Mouse (Mus musculus): ENCODE data around the gene Sik1. TPM values are rescaled to one million over a fixed set of nuclear protein-coding genes. Genes with fewer than 3 reads are reported as not detected.

Gene Sik1
- total and polyA plus RNA-seq, 3 experiments, result 17.1 to 56.9 (median 36.7) TPM

DNA sequence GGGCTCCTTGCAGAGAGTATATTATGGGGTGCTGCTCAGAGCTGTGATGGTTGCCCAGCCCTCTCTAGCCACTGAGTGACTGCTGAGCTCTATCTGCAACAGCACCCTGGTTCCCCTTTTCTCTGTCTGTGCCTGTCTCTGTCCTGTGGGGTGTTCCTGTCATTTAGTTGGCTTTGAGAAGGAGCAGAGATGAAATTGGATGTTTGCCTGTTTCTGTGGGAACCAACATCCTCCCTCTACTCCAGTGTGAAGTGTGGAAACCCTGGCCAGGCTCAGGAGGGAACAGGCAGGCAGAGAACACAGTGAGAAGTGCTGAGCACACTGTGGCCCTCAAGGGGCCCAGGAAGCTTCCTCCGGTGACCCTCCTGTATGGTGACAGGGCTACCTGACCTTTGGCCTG is 40.8 kb downstream of the Sik1 start:
- Histone ChIP-seq H3K9me3 (replicated peaks; ENCODE audit: low read length) (peaks cover 8% of the 10 kb centered on the region), H3K27me3 (replicated peaks) (no peaks in the 10 kb centered on the region), H3K4me1 (ENCODE audit: control insufficient read depth in 1 of 2, insufficient read depth in 2 of 2) (peaks cover 32 to 55% of the 10 kb centered on the region in 2 experiments), H3K4me2 (ENCODE audit: insufficient read depth, low read depth, poor library complexity, severe bottlenecking) (no peak overlapping the region), H3K36me3 (replicated peaks in 1 of 2; ENCODE audit: control insufficient read depth in 1 of 2, insufficient read depth in 1 of 2, low read length in 1 of 2) (no peaks in the 10 kb centered on the region), H3K79me2 (replicated peaks; ENCODE audit: control insufficient read depth, extremely low read depth, insufficient read depth, poor library complexity, severe bottlenecking) (no peaks in the 10 kb centered on the region), H3K9ac (ENCODE audit: insufficient read depth, low read depth) (no peak overlapping the region), H3K27ac (ENCODE audit: insufficient read depth, low read depth) (no peak overlapping the region), H3K4me3 (replicated peaks in 1 of 3; ENCODE audit: low read depth in 2 of 3, low read length in 2 of 3, poor library complexity in 1 of 3) (no peak overlapping the region)
- no peak for DNase-seq (ENCODE audit: extremely low read depth)
- TF ChIP-seq CHD2 (IDR thresholded peaks at IDR 0.05; ENCODE audit: low read length) (no peak), MAZ (IDR thresholded peaks at IDR 0.05; ENCODE audit: low read depth, low read length) (no peak), ZKSCAN1 (IDR thresholded peaks at IDR 0.05; ENCODE audit: borderline replicate concordance, low read depth, low read length) (no peak), MAFK (IDR thresholded peaks at IDR 0.05; ENCODE audit: insufficient replicate concordance, low read length) (no peak), MEF2A (IDR thresholded peaks at IDR 0.05; ENCODE audit: borderline replicate concordance, low read depth, low read length) (no peak), UBTF (IDR thresholded peaks at IDR 0.05; ENCODE audit: low read depth, low read length) (no peak), SIN3A (IDR thresholded peaks at IDR 0.05; ENCODE audit: low read length) (no peak), E2F4 (IDR thresholded peaks at IDR 0.05; ENCODE audit: insufficient replicate concordance, low read depth, low read length) (no peak), NRF1 (IDR thresholded peaks at IDR 0.05; ENCODE audit: low read depth, low read length) (no peak), JUND (conservative IDR thresholded peaks at IDR 0.05; ENCODE audit: low read depth, low read length) (no peak), RCOR1 (conservative IDR thresholded peaks at IDR 0.05; ENCODE audit: low read depth, low read length) (no peak), PAX5 (IDR thresholded peaks at IDR 0.05; ENCODE audit: low read length) (no peak), BHLHE40 (IDR thresholded peaks at IDR 0.05; ENCODE audit: low read depth, low read length) (no peak), SMC3 (IDR thresholded peaks at IDR 0.05; ENCODE audit: low read depth, low read length) (no peak), USF2 (conservative IDR thresholded peaks at IDR 0.05; ENCODE audit: low read depth, low read length) (no peak), MXI1 (IDR thresholded peaks at IDR 0.05; ENCODE audit: low read depth, low read length) (no peak)
- in situ Hi-C loops (cut with MboI; ENCODE audit: low pct_ligation_motif_present, low pct_unique_long_range_greater_than_20kb, low sequenced_read_pairs), result no loop called here
- dilution Hi-C loops (cut with MboI; ENCODE audit: extremely low pct_ligation_motif_present, extremely low pct_unique_long_range_greater_than_20kb, low sequenced_read_pairs), result no loop called here

GRCm38 (mm10) chr17:31813938-31814622 is 41.5 kb downstream of the Sik1 start:
- Histone ChIP-seq H3K79me2 (replicated peaks; ENCODE audit: control insufficient read depth, extremely low read depth, insufficient read depth, poor library complexity, severe bottlenecking) (no peaks in the 10 kb centered on the region), H3K4me3 (replicated peaks in 1 of 3; ENCODE audit: low read depth in 2 of 3, low read length in 2 of 3, poor library complexity in 1 of 3) (no peak overlapping the region), H3K4me2 (ENCODE audit: insufficient read depth, low read depth, poor library complexity, severe bottlenecking) (no peak overlapping the region), H3K9me3 (replicated peaks; ENCODE audit: low read length) (peaks cover 3% of the 10 kb centered on the region), H3K4me1 (ENCODE audit: control insufficient read depth in 1 of 2, insufficient read depth in 2 of 2) (peaks cover 34 to 61% of the 10 kb centered on the region in 2 experiments), H3K27me3 (replicated peaks) (no peaks in the 10 kb centered on the region), H3K9ac (ENCODE audit: insufficient read depth, low read depth) (no peak overlapping the region), H3K36me3 (replicated peaks in 1 of 2; ENCODE audit: control insufficient read depth in 1 of 2, insufficient read depth in 1 of 2, low read length in 1 of 2) (no peaks in the 10 kb centered on the region), H3K27ac (ENCODE audit: insufficient read depth, low read depth) (no peak overlapping the region)
- dilution Hi-C loops (cut with MboI; ENCODE audit: extremely low pct_ligation_motif_present, extremely low pct_unique_long_range_greater_than_20kb, low sequenced_read_pairs), result no loop called here
- TF ChIP-seq JUN (IDR thresholded peaks at IDR 0.05; ENCODE audit: insufficient read depth, low read depth, low read length), result no peak
- peak; percentile 4 for TF ChIP-seq RAD21 (IDR thresholded peaks at IDR 0.05; ENCODE audit: low read depth, low read length)
- no peak for TF ChIP-seq MAX (IDR thresholded peaks at IDR 0.05; ENCODE audit: low read length)
- no peak for TF ChIP-seq RCOR1 (conservative IDR thresholded peaks at IDR 0.05; ENCODE audit: low read depth, low read length)
- no peak for TF ChIP-seq ZKSCAN1 (IDR thresholded peaks at IDR 0.05; ENCODE audit: borderline replicate concordance, low read depth, low read length)
- no peak for DNase-seq (ENCODE audit: extremely low read depth)
- in situ Hi-C loops (cut with MboI; ENCODE audit: low pct_ligation_motif_present, low pct_unique_long_range_greater_than_20kb, low sequenced_read_pairs), result no loop called here

Data from CH12.LX (cell line).